Mouse (Mus musculus): ENCODE measurements at regions not wholly inside any gene's neighbourhood (a gene's known extent, or its start where the extent isn't known, plus 50 kb on each side); places are given as distances from the start of the nearest gene placed in this dataset.
"Not testable (repeated sequence)": the region's sequence is repeated elsewhere in the genome, so short reads cannot be mapped to it uniquely, and the experiment has no call there.

DNA sequence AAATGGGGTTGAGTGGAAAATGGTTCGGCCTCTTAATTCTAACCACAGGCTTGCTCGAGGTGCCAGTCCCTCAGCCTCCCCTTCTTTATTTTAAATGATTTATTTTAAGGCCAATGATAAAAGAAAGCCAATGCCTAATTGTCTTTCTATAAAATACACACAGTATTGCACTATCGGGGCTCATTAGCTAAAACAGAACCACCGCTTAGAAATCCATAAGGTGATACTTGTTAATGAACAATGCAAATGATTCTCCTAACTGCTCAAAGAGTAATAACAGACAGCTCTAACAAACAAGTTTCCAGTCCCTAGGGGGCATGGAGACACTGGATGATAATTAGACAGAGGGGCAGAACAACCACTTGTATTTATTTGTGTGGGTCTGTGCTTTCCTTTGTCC is 58.8 kb downstream of the Emx2 start:
- POLR2A ChIA-PET = no interaction called here

GRCm38 (mm10) chr19:59519156-59519555 is 61.0 kb downstream of the Emx2 start:
- no peaks in the 10 kb centered on the region for H3K27me3 ChIP-seq
- in situ Hi-C loops (cut with MboI; ENCODE audit: low pct_unique_long_range_greater_than_20kb) = no loop called here
- TF ChIP-seq CTCF (IDR thresholded peaks at IDR 0.05) = no peak
- CTCF ChIA-PET = interaction anchor here (0.9 kb wide), 1 partner anchor 10 kb away, joined by 3 read pairs; no protein-coding TSS in a partner anchor
- ATAC-seq = no peak
- DNase-seq (ENCODE audit: low read depth, low spot score) = no peak
- POLR2A ChIA-PET = interaction anchor here (1.5 kb wide), 1 partner anchor 15 kb away, joined by 4 read pairs; no protein-coding TSS in a partner anchor

More for the DNA sequence above, 58.8 kb downstream of the Emx2 start:
- TF ChIP-seq CTCF (IDR thresholded peaks at IDR 0.05) = no peak
- DNase-seq (ENCODE audit: low read depth, low spot score) (no peak), ATAC-seq (no peak)
- in situ Hi-C loops (cut with MboI; ENCODE audit: low pct_unique_long_range_greater_than_20kb) = no loop called here
- CTCF ChIA-PET = interaction anchor here (1.3 kb wide), 1 partner anchor 34 kb away, joined by 3 read pairs; no protein-coding TSS in a partner anchor
- no peaks in the 10 kb centered on the region for H3K27me3 ChIP-seq

DNA sequence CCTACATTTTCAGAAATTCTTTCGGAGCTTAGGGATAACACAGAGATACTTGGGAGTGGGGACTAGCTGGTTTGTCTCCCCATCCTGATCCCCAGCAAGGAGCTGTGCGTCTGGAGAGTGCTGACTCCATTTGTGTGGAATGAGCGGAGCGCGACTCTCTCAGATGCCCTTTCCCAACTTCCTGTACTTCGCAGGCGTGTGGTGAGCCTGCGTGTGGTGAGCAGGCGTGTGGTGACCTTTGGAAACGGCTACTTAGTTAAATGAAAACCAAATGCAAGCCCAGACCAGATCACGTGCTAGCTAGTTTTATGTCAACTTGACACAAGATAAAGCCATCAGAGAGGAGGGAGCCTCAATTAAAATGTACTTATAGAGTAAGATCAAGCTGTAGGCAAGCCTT is 64.0 kb downstream of the Emx2 start:
- no peaks in the 10 kb centered on the region for H3K27me3 ChIP-seq
- no peak for TF ChIP-seq CTCF (IDR thresholded peaks at IDR 0.05)
- in situ Hi-C loops (cut with MboI; ENCODE audit: low pct_unique_long_range_greater_than_20kb) = no loop called here
- POLR2A ChIA-PET = no interaction called here
- ATAC-seq = no peak
- CTCF ChIA-PET = interaction anchor here (0.7 kb wide), 1 partner anchor 14 kb away, joined by 3 read pairs; no protein-coding TSS in a partner anchor
- no peak for DNase-seq (ENCODE audit: low read depth, low spot score)

GRCm38 (mm10) chr19:59523356-59523755 is 65.2 kb downstream of the Emx2 start:
- ATAC-seq = no peak
- POLR2A ChIA-PET = interaction anchor here (0.5 kb wide), 1 partner anchor 25 kb away, joined by 3 read pairs; no protein-coding TSS in a partner anchor

GRCm38 (mm10) chr19:59564101-59564500 is 105.9 kb downstream of the Emx2 start:
- ChIA-PET CTCF (no interaction called here), POLR2A (no interaction called here)
- in situ Hi-C loops (cut with MboI; ENCODE audit: low pct_unique_long_range_greater_than_20kb) = no loop called here
- ATAC-seq (no peak), DNase-seq (ENCODE audit: low read depth, low spot score) (no peak)
- H3K27me3 ChIP-seq = peaks cover 13% of the 10 kb centered on the region
- no peak for TF ChIP-seq CTCF (IDR thresholded peaks at IDR 0.05)

More at GRCm38 (mm10) chr19:59523356-59523755, 65.2 kb downstream of the Emx2 start:
- no peak for TF ChIP-seq CTCF (IDR thresholded peaks at IDR 0.05)
- CTCF ChIA-PET = no interaction called here
- in situ Hi-C loops (cut with MboI; ENCODE audit: low pct_unique_long_range_greater_than_20kb) = no loop called here
- no peaks in the 10 kb centered on the region for H3K27me3 ChIP-seq
- DNase-seq (ENCODE audit: low read depth, low spot score) = no peak

DNA sequence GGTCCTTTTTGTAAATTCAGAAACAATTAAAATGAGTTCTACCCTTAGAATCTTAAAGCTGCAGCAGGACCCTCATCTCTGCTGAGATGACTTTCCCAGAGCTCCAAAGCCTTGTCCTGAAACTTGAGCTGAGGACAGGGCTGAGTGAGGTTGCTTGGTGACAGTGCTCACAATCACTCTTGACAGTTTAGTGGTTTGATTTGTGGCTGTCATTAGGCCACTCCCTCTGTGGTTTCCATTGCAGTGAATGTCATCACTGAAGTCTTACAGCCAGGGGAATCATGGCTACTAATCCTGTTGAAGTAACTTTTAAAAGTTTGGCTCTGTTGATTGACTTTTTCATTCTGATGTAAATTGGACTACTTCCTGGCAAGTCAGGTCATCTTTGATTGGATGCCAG is 110.7 kb downstream of the Emx2 start:
- no peak for DNase-seq (ENCODE audit: low read depth, low spot score)
- ChIA-PET POLR2A (no interaction called here), CTCF (no interaction called here)
- no peak for ATAC-seq
- in situ Hi-C loops (cut with MboI; ENCODE audit: low pct_unique_long_range_greater_than_20kb) = no loop called here
- peaks cover 7% of the 10 kb centered on the region for H3K27me3 ChIP-seq
- TF ChIP-seq CTCF (IDR thresholded peaks at IDR 0.05) = no peak

DNA sequence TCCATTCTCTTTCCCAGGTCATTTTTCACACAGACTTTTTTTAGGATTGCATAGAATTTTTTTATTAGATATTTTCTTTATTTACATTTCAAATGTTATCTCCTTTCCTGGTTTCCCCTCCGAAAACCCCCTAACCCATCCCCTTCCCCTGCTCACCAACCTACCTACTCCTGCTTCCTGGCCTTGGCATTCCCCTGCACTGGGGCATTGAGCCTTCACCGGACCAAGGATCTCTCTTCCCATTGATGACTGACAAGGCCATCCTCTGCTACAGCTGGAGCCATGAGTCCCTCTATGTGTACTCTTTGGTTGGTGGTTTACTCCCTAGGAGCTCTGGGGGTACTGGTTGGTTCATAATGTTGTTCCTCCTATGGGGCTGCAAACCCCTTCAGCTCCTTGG is 111.4 kb downstream of the Emx2 start:
- DNase-seq (ENCODE audit: low read depth, low spot score); CTCF ChIA-PET; H3K27me3 ChIP-seq; ATAC-seq; POLR2A ChIA-PET; in situ Hi-C loops (cut with MboI; ENCODE audit: low pct_unique_long_range_greater_than_20kb): not testable (repeated sequence)

- no peak for ATAC-seq
- no peak for TF ChIP-seq CTCF (IDR thresholded peaks at IDR 0.05)
- no peak for DNase-seq (ENCODE audit: low read depth, low spot score)
- peaks cover 7% of the 10 kb centered on the region for H3K27me3 ChIP-seq
- POLR2A ChIA-PET = no interaction called here
- in situ Hi-C loops (cut with MboI; ENCODE audit: low pct_unique_long_range_greater_than_20kb) = no loop called here
- CTCF ChIA-PET = interaction anchor here (1.0 to 1.2 kb wide), 3 partner anchors 8 to 20 kb away, joined by 3 read pairs; no protein-coding TSS in a partner anchor
Measured at GRCm38 (mm10) chr19:59574346-59574745, 116.2 kb downstream of the Emx2 start.

DNA sequence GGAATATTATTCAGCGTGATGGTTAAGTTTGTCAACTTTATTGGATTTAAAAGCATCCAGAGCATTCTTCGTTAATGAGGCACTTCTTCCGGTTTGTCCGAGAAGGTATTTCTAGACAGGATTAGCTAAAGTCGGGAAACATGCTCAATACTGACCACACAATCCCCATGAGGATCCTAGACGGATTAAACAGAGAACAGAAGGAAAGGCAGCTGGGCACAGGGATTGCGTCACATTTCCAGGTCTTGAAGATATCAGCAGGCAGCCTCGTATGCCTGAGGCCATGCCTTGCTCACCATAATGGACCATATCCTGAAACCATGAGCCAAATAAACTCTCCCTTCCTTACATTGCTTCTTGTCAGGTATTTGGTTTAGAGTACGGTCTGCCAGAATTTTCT is 119.7 kb downstream of the Emx2 start:
- no peak for DNase-seq (ENCODE audit: low read depth, low spot score)
- in situ Hi-C loops (cut with MboI; ENCODE audit: low pct_unique_long_range_greater_than_20kb) = no loop called here
- ATAC-seq = no peak
- POLR2A ChIA-PET = no interaction called here
- TF ChIP-seq CTCF (IDR thresholded peaks at IDR 0.05) = no peak
- H3K27me3 ChIP-seq = peaks cover 7% of the 10 kb centered on the region
- CTCF ChIA-PET = interaction anchor here (1.0 to 1.1 kb wide), 2 partner anchors 9 to 16 kb away, joined by 3 read pairs; no protein-coding TSS in a partner anchor

- H3K27me3 ChIP-seq = peaks cover 7% of the 10 kb centered on the region
- CTCF ChIA-PET = no interaction called here
- ATAC-seq (no peak), DNase-seq (ENCODE audit: low read depth, low spot score) (no peak)
- no peak for TF ChIP-seq CTCF (IDR thresholded peaks at IDR 0.05)
- POLR2A ChIA-PET = no interaction called here
- in situ Hi-C loops (cut with MboI; ENCODE audit: low pct_unique_long_range_greater_than_20kb) = loop anchor here (10.0 kb wide), 1 partner anchor 115 kb away; no protein-coding TSS in a partner anchor
Measured at GRCm38 (mm10) chr19:59579676-59580075, 121.5 kb downstream of the Emx2 start.

GRCm38 (mm10) chr19:59585835-59586234 is 127.7 kb downstream of the Emx2 start:
- no peaks in the 10 kb centered on the region for H3K27me3 ChIP-seq
- ATAC-seq (no peak), DNase-seq (ENCODE audit: low read depth, low spot score) (no peak)
- in situ Hi-C loops (cut with MboI; ENCODE audit: low pct_unique_long_range_greater_than_20kb) = loop anchor here (10.0 kb wide), 1 partner anchor 121 kb away; no protein-coding TSS in a partner anchor
- POLR2A ChIA-PET = no interaction called here
- CTCF ChIA-PET = no interaction called here
- TF ChIP-seq CTCF (IDR thresholded peaks at IDR 0.05) = no peak

- ChIA-PET CTCF (interaction anchor here (0.6 to 1.2 kb wide), 4 partner anchors 28 to 67 kb away, joined by 3 to 4 read pairs (median 4); no protein-coding TSS in a partner anchor), POLR2A (interaction anchor here (0.6 kb wide), 1 partner anchor 25 kb away, joined by 3 read pairs; no protein-coding TSS in a partner anchor)
- no peak for ATAC-seq
- no peak for TF ChIP-seq CTCF (IDR thresholded peaks at IDR 0.05)
- no peaks in the 10 kb centered on the region for H3K27me3 ChIP-seq
- DNase-seq (ENCODE audit: low read depth, low spot score) = no peak
- in situ Hi-C loops (cut with MboI; ENCODE audit: low pct_unique_long_range_greater_than_20kb) = loop anchor here (10.0 kb wide), 1 partner anchor 123 kb away; no protein-coding TSS in a partner anchor
Measured at GRCm38 (mm10) chr19:59587303-59587702, 129.1 kb downstream of the Emx2 start.

Data from Patski (cell line).